In genomic region chr7:80209669-80210068, GRCm38 (mm10) we compare ENCODE assay signal across 8 mouse cellular contexts. TPM values are rescaled to one million over a fixed set of nuclear protein-coding genes. Genes with fewer than 3 reads are reported as not detected.
A peak's percentile ranks its signal among the peaks of the same experiment; 100 is the strongest.
DNase-seq lines count a peak whose midpoint lies in the region; ATAC-seq lines count a peak whose summit lies in the region.

No protein-coding gene starts in this region.

- peaks cover 36% of the 10 kb centered on the region; the same call in 1 of the 2 replicates for H3K4me1 ChIP-seq in neural tube, embryonic 12.5 days
- H3K4me1 ChIP-seq in heart, embryonic 16.5 days (ENCODE audit: control insufficient read depth, insufficient read depth, low read length), result peaks cover 56% of the 10 kb centered on the region
- H3K4me1 ChIP-seq in hindbrain, embryonic 13.5 days (replicated peaks), result peaks cover 51% of the 10 kb centered on the region

- no peaks in the 10 kb centered on the region for H3K27me3 ChIP-seq in neural tube, embryonic 12.5 days (replicated peaks)
- no peaks in the 10 kb centered on the region for H3K27me3 ChIP-seq in heart, embryonic 16.5 days (ENCODE audit: control insufficient read depth, insufficient read depth, low read length)
- H3K27me3 ChIP-seq in hindbrain, embryonic 13.5 days, result no peaks in the 10 kb centered on the region

- 79% methylated on average over 6 of the region's 6 CpGs for WGBS in neural tube, embryonic 12.5 days
- 70% methylated on average over 6 of the region's 6 CpGs for WGBS in heart, embryonic 16.5 days
- 84% methylated on average over 6 of the region's 6 CpGs for WGBS in hindbrain, embryonic 13.5 days

- peaks cover 12% of the 10 kb centered on the region for H3K36me3 ChIP-seq in neural tube, embryonic 12.5 days
- 0 out of 2 replicates have a peak, but pooled peaks cover 3% of the 10 kb centered on the region for H3K36me3 ChIP-seq in heart, embryonic 16.5 days (ENCODE audit: control insufficient read depth, insufficient read depth)
- peaks cover 16% of the 10 kb centered on the region for H3K36me3 ChIP-seq in hindbrain, embryonic 13.5 days

- H3K9ac ChIP-seq in neural tube, embryonic 12.5 days, result 0 out of 2 replicates have a peak overlapping the region, but pooled peaks have one; percentile 5
- no peak overlapping the region for H3K9ac ChIP-seq in heart, embryonic 16.5 days (ENCODE audit: low read length)
- no peak overlapping the region; the same call in 1 of the 2 replicates for H3K9ac ChIP-seq in hindbrain, embryonic 13.5 days

- H3K9me3 ChIP-seq in neural tube, embryonic 12.5 days, result no peaks in the 10 kb centered on the region
- no peaks in the 10 kb centered on the region for H3K9me3 ChIP-seq in heart, embryonic 16.5 days (replicated peaks; ENCODE audit: control insufficient read depth, low read length)
- no peaks in the 10 kb centered on the region for H3K9me3 ChIP-seq in hindbrain, embryonic 13.5 days

- H3K4me3 ChIP-seq in neural tube, embryonic 12.5 days, result no peak overlapping the region
- H3K4me3 ChIP-seq in heart, embryonic 16.5 days (ENCODE audit: low read length), result no peak overlapping the region
- H3K4me3 ChIP-seq in hindbrain, embryonic 13.5 days, result no peak overlapping the region

- ATAC-seq in neural tube, embryonic 12.5 days (ENCODE audit: low FRiP score, low read depth), result no peak
- ATAC-seq in heart, embryonic 16.5 days (replicated peaks; ENCODE audit: extremely low read depth, insufficient read depth, low FRiP score), result no peak
- peak; percentile 45 for ATAC-seq in megakaryocyte progenitor cell, adult 5-6 weeks (replicated peaks; ENCODE audit: poor library complexity)
- ATAC-seq in hindbrain, embryonic 13.5 days (ENCODE audit: low FRiP score), result no peak

- H3K27ac ChIP-seq in neural tube, embryonic 12.5 days, result no peak overlapping the region
- peak overlapping the region; percentile 85 for H3K27ac ChIP-seq in heart, embryonic 16.5 days (ENCODE audit: low read length)
- H3K27ac ChIP-seq in hindbrain, embryonic 13.5 days, result no peak overlapping the region

- DNase-seq in neural tube, embryonic 10.5 days (ENCODE audit: extremely low spot score, low spot score), result no peak
- DNase-seq in urinary bladder, adult 2 months (ENCODE audit: low spot score), result no peak
- DNase-seq in cerebellum, adult 11 months, result no peak
- DNase-seq in embryo, embryonic 10.5 days (ENCODE audit: low spot score), result no peak

- no peak overlapping the region for H3K4me2 ChIP-seq in neural tube, embryonic 12.5 days (replicated peaks)
- H3K4me2 ChIP-seq in heart, embryonic 16.5 days (ENCODE audit: low read depth, low read length), result peak overlapping the region; percentile 40; the same call in 1 of the 2 replicates
- H3K4me2 ChIP-seq in hindbrain, embryonic 13.5 days, result no peak overlapping the region

RNA-seq across cellular contexts. Expression of gene Cib1, which starts 22.9 kb away (rescaled TPM):
- 43.1 and 47.5 TPM in 2 replicates for polyA plus RNA-seq in neural tube, embryonic 12.5 days (2016; fragmentation: Nextera tagmentation; extraction: Ambion mirVana)
- polyA plus RNA-seq in heart, embryonic 16.5 days (2015; fragmentation: Nextera tagmentation; extraction: Ambion mirVana), result 65.6 and 65.9 TPM in 2 replicates
- total RNA-seq in megakaryocyte progenitor cell, adult 5-6 weeks (2015), result 65.0 and 67.2 TPM in 2 replicates
- 32.7 and 43.8 TPM in 2 replicates for total RNA-seq in megakaryocyte progenitor cell, adult 5-6 weeks (2017)
- polyA plus RNA-seq in urinary bladder, adult 2 months (2012; rRNA removed), result 66.1 and 85.6 TPM in 2 replicates
- 35.0 and 38.1 TPM in 2 replicates for polyA plus RNA-seq in hindbrain, embryonic 13.5 days (2015; fragmentation: Nextera tagmentation; extraction: Ambion mirVana)

RNA-seq across cellular contexts. Expression of gene Gdpgp1, which starts 23.0 kb away (rescaled TPM):
- polyA plus RNA-seq in neural tube, embryonic 12.5 days (2016; fragmentation: Nextera tagmentation; extraction: Ambion mirVana), result 4.9 and 5.0 TPM in 2 replicates
- polyA plus RNA-seq in heart, embryonic 16.5 days (2015; fragmentation: Nextera tagmentation; extraction: Ambion mirVana), result 3.2 and 4.2 TPM in 2 replicates
- total RNA-seq in megakaryocyte progenitor cell, adult 5-6 weeks (2015), result 7.1 TPM in 2 replicates
- 2.0 and 2.4 TPM in 2 replicates for total RNA-seq in megakaryocyte progenitor cell, adult 5-6 weeks (2017)
- polyA plus RNA-seq in urinary bladder, adult 2 months (2012; rRNA removed), result 2.2 and 2.6 TPM in 2 replicates
- 4.1 and 5.3 TPM in 2 replicates for polyA plus RNA-seq in hindbrain, embryonic 13.5 days (2015; fragmentation: Nextera tagmentation; extraction: Ambion mirVana)

RNA-seq across cellular contexts. Expression of gene Sema4b, which starts 23.0 kb away (rescaled TPM):
- polyA plus RNA-seq in neural tube, embryonic 12.5 days (2016; fragmentation: Nextera tagmentation; extraction: Ambion mirVana), result 18.9 and 20.5 TPM in 2 replicates
- polyA plus RNA-seq in heart, embryonic 16.5 days (2015; fragmentation: Nextera tagmentation; extraction: Ambion mirVana), result 12.1 and 14.4 TPM in 2 replicates
- 6.6 and 7.7 TPM in 2 replicates for total RNA-seq in megakaryocyte progenitor cell, adult 5-6 weeks (2015)
- total RNA-seq in megakaryocyte progenitor cell, adult 5-6 weeks (2017), result 5.3 and 8.1 TPM in 2 replicates
- 15.8 and 27.2 TPM in 2 replicates for polyA plus RNA-seq in urinary bladder, adult 2 months (2012; rRNA removed)
- polyA plus RNA-seq in hindbrain, embryonic 13.5 days (2015; fragmentation: Nextera tagmentation; extraction: Ambion mirVana), result 23.9 and 26.5 TPM in 2 replicates

RNA-seq across cellular contexts. Expression of gene Ttll13, which starts 36.5 kb away (rescaled TPM):
- polyA plus RNA-seq in neural tube, embryonic 12.5 days (2016; fragmentation: Nextera tagmentation; extraction: Ambion mirVana), result 1.2 and 2.0 TPM in 2 replicates
- polyA plus RNA-seq in heart, embryonic 16.5 days (2015; fragmentation: Nextera tagmentation; extraction: Ambion mirVana), result 0.60 and 1.2 TPM in 2 replicates
- total RNA-seq in megakaryocyte progenitor cell, adult 5-6 weeks (2015), result 1.5 TPM in 1 of 2 replicates, not detected in the other
- total RNA-seq in megakaryocyte progenitor cell, adult 5-6 weeks (2017), result not detected in 2 replicates
- polyA plus RNA-seq in urinary bladder, adult 2 months (2012; rRNA removed), result 1.2 and 1.7 TPM in 2 replicates
- 1.7 and 2.1 TPM in 2 replicates for polyA plus RNA-seq in hindbrain, embryonic 13.5 days (2015; fragmentation: Nextera tagmentation; extraction: Ambion mirVana)

RNA-seq across cellular contexts. Expression of gene Ngrn, which starts 51.3 kb away (rescaled TPM):
- 51.9 and 54.9 TPM in 2 replicates for polyA plus RNA-seq in neural tube, embryonic 12.5 days (2016; fragmentation: Nextera tagmentation; extraction: Ambion mirVana)
- polyA plus RNA-seq in heart, embryonic 16.5 days (2015; fragmentation: Nextera tagmentation; extraction: Ambion mirVana), result 39.8 and 45.0 TPM in 2 replicates
- total RNA-seq in megakaryocyte progenitor cell, adult 5-6 weeks (2015), result 27.6 and 29.4 TPM in 2 replicates
- total RNA-seq in megakaryocyte progenitor cell, adult 5-6 weeks (2017), result 24.6 and 25.9 TPM in 2 replicates
- polyA plus RNA-seq in urinary bladder, adult 2 months (2012; rRNA removed), result 41.7 and 54.9 TPM in 2 replicates
- 60.3 and 62.3 TPM in 2 replicates for polyA plus RNA-seq in hindbrain, embryonic 13.5 days (2015; fragmentation: Nextera tagmentation; extraction: Ambion mirVana)
